Mouse (Mus musculus): ENCODE results near the gene Sphk2. TPM values are rescaled to one million over a fixed set of nuclear protein-coding genes. Genes with fewer than 3 reads are reported as not detected.
"Not testable (repeated sequence)": the region's sequence is repeated elsewhere in the genome, so short reads cannot be mapped to it uniquely, and the experiment has no call there.

The Sphk2 gene
- polyA plus RNA-seq, 1 experiment = 16.9 TPM

DNA sequence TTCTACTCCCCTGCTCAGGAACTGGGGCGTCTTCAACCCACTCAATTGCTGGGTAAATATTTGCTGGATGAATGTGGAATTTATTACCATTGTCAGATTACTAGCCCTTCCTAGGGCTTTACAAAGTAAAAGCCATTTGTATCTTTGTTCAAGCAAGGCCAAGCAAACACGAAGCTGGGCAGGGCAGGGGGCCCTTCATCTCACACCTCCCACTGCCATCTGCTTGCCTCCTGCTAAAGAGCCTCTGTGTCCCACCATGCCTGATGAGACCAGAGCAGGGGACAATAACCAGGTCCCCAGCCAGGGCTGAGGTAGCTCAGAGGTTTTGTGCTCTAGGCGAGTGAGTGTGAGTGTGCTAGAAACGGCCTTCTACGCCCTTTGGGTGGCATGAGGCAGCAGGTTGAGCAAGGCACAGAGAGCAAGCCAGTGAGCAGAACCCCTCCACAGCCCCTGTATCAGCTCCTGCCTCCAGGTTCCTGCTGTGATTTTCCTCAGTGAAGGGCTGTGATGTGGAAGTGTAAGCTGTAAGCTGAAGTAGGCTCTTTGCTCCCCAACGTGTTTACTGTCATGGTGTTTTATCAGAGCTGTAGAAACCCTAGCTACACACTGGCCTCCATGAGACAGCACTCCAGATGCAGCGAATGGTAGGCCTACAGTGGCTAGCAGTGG lies 40.0 kb downstream of the Sphk2 start:
- TF ChIP-seq MYOG (IDR thresholded peaks at IDR 0.05; ENCODE audit: control insufficient read depth, extremely low read depth, insufficient read length) (no peak), CEBPB (IDR thresholded peaks at IDR 0.05; ENCODE audit: low read depth) (no peak), USF1 (IDR thresholded peaks at IDR 0.05; ENCODE audit: low read depth) (no peak), MAX (IDR thresholded peaks at IDR 0.05) (no peak), FOSL1 (IDR thresholded peaks at IDR 0.05; ENCODE audit: insufficient read depth, low read length, poor library complexity, severe bottlenecking) (no peak), MYOD1 (IDR thresholded peaks at IDR 0.05; ENCODE audit: control insufficient read depth, insufficient read length, low read depth) (no peak), CTCF (IDR thresholded peaks at IDR 0.05; ENCODE audit: control insufficient read depth, insufficient read depth, insufficient read length) (no peak)
- no peaks in the 10 kb centered on the region for H3K79me2 ChIP-seq (ENCODE audit: control insufficient read depth, insufficient read depth)
- no peak overlapping the region for H3K4me3 ChIP-seq (ENCODE audit: insufficient read depth, poor library complexity, severe bottlenecking)
- no peak overlapping the region for H3ac ChIP-seq (ENCODE audit: control insufficient read depth, insufficient read length, low read depth)
- H3K27me3 ChIP-seq (ENCODE audit: control insufficient read depth, insufficient read depth, insufficient read length) = no peaks in the 10 kb centered on the region
- no peaks in the 10 kb centered on the region for H3K79me3 ChIP-seq (ENCODE audit: low read depth)
- no peaks in the 10 kb centered on the region for H3K36me3 ChIP-seq (ENCODE audit: control insufficient read depth, insufficient read depth)

DNA sequence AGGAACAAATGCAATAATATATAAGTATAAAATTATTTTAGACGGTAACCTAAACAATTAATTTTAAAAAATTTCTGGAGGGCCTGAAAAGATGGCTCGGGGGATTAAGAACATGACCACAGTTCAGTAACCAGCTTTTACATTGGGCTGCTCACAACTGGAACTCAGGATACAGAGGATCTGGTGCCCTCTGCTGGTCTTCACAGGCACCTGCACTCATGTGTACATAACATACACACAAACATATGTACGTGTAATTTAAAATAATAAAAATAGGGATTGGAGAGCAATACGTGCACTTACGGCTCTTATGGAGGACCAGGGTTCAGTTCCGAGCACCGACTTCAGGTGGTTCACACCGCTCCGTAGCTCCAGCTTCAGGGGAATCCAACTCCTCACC lies 48.9 kb downstream of the Sphk2 start:
- no peak overlapping the region for H3K4me3 ChIP-seq (ENCODE audit: insufficient read depth, poor library complexity, severe bottlenecking)
- H3K27me3 ChIP-seq (ENCODE audit: control insufficient read depth, insufficient read depth, insufficient read length) = no peaks in the 10 kb centered on the region
- H3K36me3 ChIP-seq (ENCODE audit: control insufficient read depth, insufficient read depth) = no peaks in the 10 kb centered on the region
- H3K79me3 ChIP-seq (ENCODE audit: low read depth) = no peaks in the 10 kb centered on the region
- H3ac ChIP-seq (ENCODE audit: control insufficient read depth, insufficient read length, low read depth) = no peak overlapping the region
- no peaks in the 10 kb centered on the region for H3K79me2 ChIP-seq (ENCODE audit: control insufficient read depth, insufficient read depth)
- TF ChIP-seq FOSL1 (IDR thresholded peaks at IDR 0.05; ENCODE audit: insufficient read depth, low read length, poor library complexity, severe bottlenecking) (no peak), MYOD1 (IDR thresholded peaks at IDR 0.05; ENCODE audit: control insufficient read depth, insufficient read length, low read depth) (no peak), USF1 (IDR thresholded peaks at IDR 0.05; ENCODE audit: low read depth) (no peak), MAX (IDR thresholded peaks at IDR 0.05) (no peak), CEBPB (IDR thresholded peaks at IDR 0.05; ENCODE audit: low read depth) (no peak)

DNA sequence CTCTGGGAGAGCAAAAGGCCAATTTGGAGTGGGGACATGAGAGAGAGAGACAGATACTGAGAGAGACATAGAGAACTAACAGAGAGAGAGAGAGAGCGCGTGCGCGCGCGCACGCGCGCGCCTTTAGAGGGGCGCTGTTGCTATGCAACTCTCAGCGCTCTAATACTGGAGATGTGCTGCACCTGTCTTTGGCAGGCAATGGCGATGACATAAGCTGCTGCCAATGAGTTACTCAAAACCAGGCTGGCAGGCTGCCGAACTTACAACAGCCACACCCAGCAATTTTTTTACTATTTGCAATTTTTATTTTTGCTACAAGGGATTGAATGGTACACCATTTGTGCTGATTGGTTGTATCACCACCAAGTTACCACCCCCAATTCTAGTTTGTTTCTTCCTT lies 50.0 kb downstream of the Sphk2 start:
- H3ac ChIP-seq (ENCODE audit: control insufficient read depth, insufficient read length, low read depth) = no peak overlapping the region

DNA sequence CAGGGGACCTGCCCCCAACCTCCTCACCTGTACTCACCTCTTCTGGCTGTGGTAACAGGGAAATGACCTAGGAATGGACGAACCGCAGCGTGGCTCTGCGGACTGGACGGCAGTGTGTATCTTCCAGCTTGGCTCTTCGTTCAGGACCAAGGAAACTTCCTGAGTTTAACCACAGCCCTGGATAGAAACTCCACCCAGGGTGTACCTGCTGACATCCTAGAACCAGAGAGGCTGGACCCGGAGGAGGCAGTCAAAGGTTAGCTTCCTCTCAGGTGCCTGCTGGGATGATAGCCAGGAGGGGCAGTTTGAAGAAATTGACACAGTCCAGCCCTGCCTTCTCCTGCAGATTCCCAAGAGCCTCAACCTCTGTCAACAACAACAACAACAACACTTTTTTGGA lies 51.6 kb downstream of the Sphk2 start, which contains the start of gene Fut2:
Gene Fut2, minus strand, starts transcription at position 234 of the 400 bp plus-strand sequence.
- no peak for TF ChIP-seq CTCF (IDR thresholded peaks at IDR 0.05; ENCODE audit: control insufficient read depth, insufficient read depth, insufficient read length)
- TF ChIP-seq MYOG (IDR thresholded peaks at IDR 0.05; ENCODE audit: control insufficient read depth, extremely low read depth, insufficient read length) = no peak
- no peak for TF ChIP-seq CEBPB (IDR thresholded peaks at IDR 0.05; ENCODE audit: low read depth)
- no peak for TF ChIP-seq MAX (IDR thresholded peaks at IDR 0.05)
- TF ChIP-seq FOSL1 (IDR thresholded peaks at IDR 0.05; ENCODE audit: insufficient read depth, low read length, poor library complexity, severe bottlenecking) = no peak
- TF ChIP-seq USF1 (IDR thresholded peaks at IDR 0.05; ENCODE audit: low read depth) = no peak
- no peak for TF ChIP-seq MYOD1 (IDR thresholded peaks at IDR 0.05; ENCODE audit: control insufficient read depth, insufficient read length, low read depth)
- Histone ChIP-seq H3ac (ENCODE audit: control insufficient read depth, insufficient read length, low read depth) (no peak within 1 kb of the TSS), H3K79me3 (ENCODE audit: low read depth) (no peaks in the 10 kb centered on the region), H3K4me3 (ENCODE audit: insufficient read depth, poor library complexity, severe bottlenecking) (no peak within 1 kb of the TSS), H3K27me3 (ENCODE audit: control insufficient read depth, insufficient read depth, insufficient read length) (no peaks in the 10 kb centered on the region), H3K79me2 (ENCODE audit: control insufficient read depth, insufficient read depth) (no peaks in the 10 kb centered on the region), H3K36me3 (ENCODE audit: control insufficient read depth, insufficient read depth) (no peaks in the 10 kb centered on the region)

More for the DNA sequence above, 50.0 kb downstream of the Sphk2 start:
- TF ChIP-seq MYOD1 (IDR thresholded peaks at IDR 0.05; ENCODE audit: control insufficient read depth, insufficient read length, low read depth) = no peak
- TF ChIP-seq FOSL1 (IDR thresholded peaks at IDR 0.05; ENCODE audit: insufficient read depth, low read length, poor library complexity, severe bottlenecking) = no peak
- TF ChIP-seq MAX (IDR thresholded peaks at IDR 0.05) = no peak
- no peak for TF ChIP-seq CTCF (IDR thresholded peaks at IDR 0.05; ENCODE audit: control insufficient read depth, insufficient read depth, insufficient read length)
- no peak for TF ChIP-seq USF1 (IDR thresholded peaks at IDR 0.05; ENCODE audit: low read depth)
- TF ChIP-seq CEBPB (IDR thresholded peaks at IDR 0.05; ENCODE audit: low read depth) = no peak
- TF ChIP-seq MYOG (IDR thresholded peaks at IDR 0.05; ENCODE audit: control insufficient read depth, extremely low read depth, insufficient read length) = no peak
- H3K79me3 ChIP-seq (ENCODE audit: low read depth) = no peaks in the 10 kb centered on the region
- H3K79me2 ChIP-seq (ENCODE audit: control insufficient read depth, insufficient read depth) = no peaks in the 10 kb centered on the region
- no peaks in the 10 kb centered on the region for H3K36me3 ChIP-seq (ENCODE audit: control insufficient read depth, insufficient read depth)
- no peaks in the 10 kb centered on the region for H3K27me3 ChIP-seq (ENCODE audit: control insufficient read depth, insufficient read depth, insufficient read length)
- H3K4me3 ChIP-seq (ENCODE audit: insufficient read depth, poor library complexity, severe bottlenecking) = no peak overlapping the region

DNA sequence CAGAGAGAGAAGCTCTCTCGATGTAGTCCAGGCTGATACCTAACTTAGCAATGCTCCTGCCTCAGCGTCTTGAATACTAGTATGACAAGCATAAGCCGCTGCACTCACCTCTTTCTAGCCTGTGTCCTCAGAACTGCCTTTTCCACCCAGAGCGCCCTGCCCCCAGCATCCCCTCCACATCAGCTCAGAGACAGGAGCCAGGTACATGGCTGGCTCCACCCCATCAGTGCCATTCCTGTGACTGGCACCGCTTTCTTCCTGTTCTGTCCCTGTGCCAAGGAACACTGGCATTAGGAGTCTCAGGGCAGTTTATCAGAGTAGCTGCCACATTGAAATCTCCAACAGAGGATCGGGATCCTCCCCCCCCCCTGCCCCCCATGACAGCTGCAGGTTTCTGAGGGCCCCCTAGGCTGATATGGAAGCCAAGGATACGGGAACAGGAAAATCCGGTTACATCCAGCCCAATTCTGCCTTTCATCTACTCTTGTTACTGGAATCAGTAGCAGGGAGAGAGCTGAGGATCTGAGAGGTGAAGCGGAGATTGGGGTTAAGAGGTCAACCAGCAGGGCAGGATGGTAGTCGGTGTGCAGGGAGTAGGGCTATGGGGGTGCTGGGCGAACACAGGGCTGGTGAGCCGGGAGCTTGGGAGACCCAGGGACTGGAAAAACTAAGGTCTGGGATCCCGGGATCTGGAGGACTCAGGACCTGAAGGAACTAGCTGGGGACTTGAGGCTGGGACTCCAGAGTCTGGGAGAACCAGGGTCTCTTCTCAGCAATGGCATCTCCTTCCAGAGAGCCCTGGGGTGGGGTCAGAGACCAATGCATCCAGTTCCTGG lies 52.3 kb downstream of the Sphk2 start:
- H3K36me3 ChIP-seq (ENCODE audit: control insufficient read depth, insufficient read depth) = no peaks in the 10 kb centered on the region
- H3K79me3 ChIP-seq (ENCODE audit: low read depth) = no peaks in the 10 kb centered on the region
- no peak overlapping the region for H3K4me3 ChIP-seq (ENCODE audit: insufficient read depth, poor library complexity, severe bottlenecking)
- TF ChIP-seq CEBPB (IDR thresholded peaks at IDR 0.05; ENCODE audit: low read depth) (no peak), USF1 (IDR thresholded peaks at IDR 0.05; ENCODE audit: low read depth) (no peak), CTCF (IDR thresholded peaks at IDR 0.05; ENCODE audit: control insufficient read depth, insufficient read depth, insufficient read length) (no peak), FOSL1 (IDR thresholded peaks at IDR 0.05; ENCODE audit: insufficient read depth, low read length, poor library complexity, severe bottlenecking) (no peak), MYOD1 (IDR thresholded peaks at IDR 0.05; ENCODE audit: control insufficient read depth, insufficient read length, low read depth) (no peak), MAX (IDR thresholded peaks at IDR 0.05) (no peak), MYOG (IDR thresholded peaks at IDR 0.05; ENCODE audit: control insufficient read depth, extremely low read depth, insufficient read length) (no peak)
- H3K27me3 ChIP-seq (ENCODE audit: control insufficient read depth, insufficient read depth, insufficient read length) = no peaks in the 10 kb centered on the region
- H3K79me2 ChIP-seq (ENCODE audit: control insufficient read depth, insufficient read depth) = no peaks in the 10 kb centered on the region
- no peak overlapping the region for H3ac ChIP-seq (ENCODE audit: control insufficient read depth, insufficient read length, low read depth)

DNA sequence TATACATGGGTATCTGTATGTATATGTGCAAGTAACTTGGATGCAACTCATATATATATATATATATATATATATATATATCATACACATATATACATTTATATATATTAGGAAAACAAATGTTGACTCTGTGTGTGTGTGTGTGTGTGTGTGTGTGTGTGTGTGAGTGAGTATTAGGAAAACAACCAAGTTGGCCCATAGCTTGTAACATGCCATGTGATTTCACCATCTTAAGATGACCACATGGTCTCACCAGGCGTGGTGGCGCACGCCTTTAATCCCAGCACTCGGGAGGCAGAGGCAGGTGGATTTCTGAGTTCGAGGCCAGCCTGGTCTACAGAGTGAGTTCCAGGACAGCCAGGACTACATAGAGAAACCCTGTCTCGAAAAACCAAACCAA lies 56.1 kb downstream of the Sphk2 start:
- H3K4me3 ChIP-seq (ENCODE audit: insufficient read depth, poor library complexity, severe bottlenecking); H3K27me3 ChIP-seq (ENCODE audit: control insufficient read depth, insufficient read depth, insufficient read length): not testable (repeated sequence)

More for the DNA sequence above, 56.1 kb downstream of the Sphk2 start:
- H3K79me2 ChIP-seq (ENCODE audit: control insufficient read depth, insufficient read depth); H3ac ChIP-seq (ENCODE audit: control insufficient read depth, insufficient read length, low read depth); H3K36me3 ChIP-seq (ENCODE audit: control insufficient read depth, insufficient read depth); H3K79me3 ChIP-seq (ENCODE audit: low read depth): not testable (repeated sequence)
